Mouse (Mus musculus) kidney, adult 2 months (tissue): ENCODE data around the gene Specc1.

Source experiments
- CTCF ChIP-seq: fragments of 200-500 bp; conservative IDR thresholded peaks from 2 replicates; pipeline ENCODE4 v1.5.1; 2011; ENCODE audit warnings: low read depth, mild to moderate bottlenecking, control low read depth, low read length, moderate library complexity, mixed read lengths; ENCODE audit not compliant: insufficient read depth, insufficient read length
- POLR2A ChIP-seq: fragments of 200-500 bp; IDR thresholded peaks from one replicate; pipeline ENCODE4 v1.6.1; 2011; ENCODE audit warnings: low read depth, low read length, control low read depth

DNA sequence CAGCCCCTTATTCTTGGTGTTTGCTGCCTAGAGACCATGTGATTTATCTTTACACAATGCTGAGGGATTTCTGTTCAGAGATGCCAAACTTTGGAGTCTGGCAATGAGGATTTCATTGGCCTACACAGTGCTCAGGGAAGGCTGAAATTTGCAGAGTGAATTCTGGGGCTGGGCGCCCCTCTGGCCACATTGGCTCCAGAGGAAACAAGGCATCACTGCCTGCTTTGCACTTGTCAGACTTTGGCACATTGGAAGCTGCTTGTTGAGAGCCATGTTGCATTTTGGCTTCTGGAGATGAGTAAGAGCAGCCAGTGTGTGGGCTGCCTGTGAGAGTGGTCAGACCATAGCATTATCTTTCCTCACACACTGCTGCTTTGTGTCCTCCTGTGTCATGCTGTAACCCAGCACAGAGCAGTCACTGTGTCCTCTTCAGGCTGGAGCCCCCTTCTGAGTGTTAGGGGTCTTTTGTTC lies 149.9 kb downstream of the Specc1 start:
- TF ChIP-seq CTCF (no peak), POLR2A (no peak)
